Mouse (Mus musculus) lung, adult 2 months (tissue): ENCODE results near the gene Rars.

Source experiments
- CTCF ChIP-seq: fragments of 200-500 bp; IDR thresholded peaks from 2 replicates; pipeline ENCODE4 v1.5.1; 2011; ENCODE audit warnings: mild to moderate bottlenecking, low read length, control low read depth; ENCODE audit not compliant: insufficient read depth
- POLR2A ChIP-seq: fragments of 200-500 bp; IDR thresholded peaks from 2 replicates; pipeline ENCODE4 v1.6.1; 2011; ENCODE audit warnings: low read depth, mild to moderate bottlenecking, control low read depth, low read length, borderline replicate concordance; ENCODE audit errors: extremely low read depth

DNA sequence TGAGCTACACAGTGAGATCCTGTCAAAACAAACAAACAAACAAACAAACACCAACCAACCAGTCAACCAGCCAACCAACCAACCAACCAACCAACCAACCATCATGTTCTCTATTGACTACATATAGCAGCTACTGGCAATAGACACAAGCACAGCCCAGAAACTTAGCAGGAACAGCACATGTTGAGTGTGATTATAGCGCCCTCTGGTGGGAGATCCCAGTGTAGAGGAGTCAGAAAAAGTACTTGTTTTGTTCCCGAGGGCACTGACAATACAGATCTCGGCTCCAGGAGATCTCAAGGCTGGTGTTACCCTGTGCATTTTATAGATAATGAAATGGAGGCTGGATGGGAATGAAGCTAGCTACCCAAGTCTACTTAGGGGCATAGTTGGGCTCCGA is 18.4 kb upstream of the Rars start:
- TF ChIP-seq POLR2A (no peak), CTCF (no peak)
